Mouse (Mus musculus): ENCODE measurements around the gene Ppfia2. TPM values are rescaled to one million over a fixed set of nuclear protein-coding genes. Genes with fewer than 3 reads are reported as not detected.

Ppfia2 gene
- polyA plus RNA-seq (2011; ENCODE audit: insufficient read depth, insufficient read length, low replicate concordance, missing spikeins) = 0.79 and 0.87 TPM in 2 replicates

DNA sequence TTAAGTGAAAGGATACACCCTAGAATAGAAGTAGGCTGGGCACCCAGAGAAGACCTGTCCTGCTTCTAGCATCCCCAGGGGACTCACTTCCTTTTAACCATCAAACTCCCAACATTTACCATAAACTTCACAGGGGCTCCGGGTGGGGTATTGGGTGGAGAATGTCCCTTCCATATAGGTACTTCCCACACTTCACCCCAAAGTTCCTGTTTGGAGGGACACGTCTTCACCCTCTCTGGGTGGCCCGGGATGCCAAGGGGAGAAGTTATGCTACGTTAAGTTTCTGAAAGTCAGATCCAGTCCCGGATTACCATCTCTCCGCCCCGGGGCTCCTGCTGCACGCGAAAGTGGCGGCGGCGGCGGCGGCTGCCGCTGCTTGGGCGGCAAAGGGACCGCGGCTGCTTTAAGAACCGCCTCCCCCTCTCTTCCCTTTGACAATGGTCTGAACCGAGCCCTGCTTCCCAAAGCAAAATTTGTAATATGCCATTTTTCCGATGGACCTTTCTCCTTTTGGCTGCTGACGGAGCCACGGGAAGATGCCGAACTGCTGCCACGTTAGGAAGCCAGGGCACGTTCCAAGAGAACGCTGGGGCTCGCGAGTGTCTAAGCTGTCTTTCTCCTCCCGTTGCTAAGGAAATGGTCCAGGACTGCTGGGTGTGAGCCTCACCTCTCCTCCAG lies at the start of gene Ppfia2:
Ppfia2 (plus strand) TSS at position 485 of the 678 bp plus-strand sequence.
- Histone ChIP-seq H3K27ac (ENCODE audit: control insufficient read depth, insufficient read depth, low read depth, low read length, poor library complexity) (no peak within 1 kb of the TSS), H3K4me3 (replicated peaks; ENCODE audit: control insufficient read depth, low read depth, low read length) (peak within 1 kb of the TSS; percentile 27), H3K4me1 (ENCODE audit: control insufficient read depth, insufficient read depth, low read length) (no peaks in the 10 kb centered on the region)
- TF ChIP-seq CTCF (IDR thresholded peaks at IDR 0.05; ENCODE audit: control insufficient read depth, insufficient read depth, low read length) (no peak), POLR2A (IDR thresholded peaks at IDR 0.05; ENCODE audit: borderline replicate concordance, control insufficient read depth, low read depth, low read length) (no peak)
- 1% methylated on average over 30 of the region's 30 CpGs for WGBS

DNA sequence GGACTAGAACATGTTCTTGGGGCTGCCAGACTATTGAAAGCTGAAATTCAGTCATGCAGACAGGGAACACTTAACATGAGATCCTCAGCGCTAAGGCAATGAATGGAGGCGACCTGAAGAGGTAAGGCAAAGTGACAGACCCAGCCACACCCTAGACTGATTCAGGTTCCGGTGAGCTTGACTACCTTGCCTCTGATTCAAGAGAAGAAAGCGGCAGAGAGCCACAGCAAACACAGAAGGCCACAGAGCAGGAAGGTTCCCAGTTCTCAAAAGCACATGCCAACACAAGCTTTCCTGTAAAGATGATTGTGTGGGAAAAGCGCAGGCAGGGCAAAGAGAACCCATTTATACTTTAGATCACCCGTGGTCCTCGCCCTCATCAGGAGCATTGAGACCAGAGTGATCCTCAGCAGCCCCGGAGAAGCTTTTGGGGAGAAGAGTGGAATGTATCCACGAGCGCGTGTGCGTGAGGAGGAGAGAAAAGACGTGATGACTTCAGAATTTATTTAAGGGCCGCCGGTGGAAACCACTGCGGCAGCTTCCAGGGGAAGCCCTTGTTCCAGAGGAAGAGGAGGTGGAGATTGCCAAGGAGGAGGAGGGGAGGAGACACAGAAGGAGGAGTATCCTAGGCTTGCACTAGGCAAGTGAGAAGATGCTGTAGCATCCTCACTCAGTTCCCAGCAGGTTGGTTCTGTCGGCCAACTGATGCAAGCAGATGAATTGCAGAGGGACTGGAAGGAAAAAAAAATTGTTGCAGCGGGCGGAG lies 1.0 kb upstream of the Ppfia2 start:
- no peaks in the 10 kb centered on the region for H3K4me1 ChIP-seq (ENCODE audit: control insufficient read depth, insufficient read depth, low read length)
- TF ChIP-seq CTCF (IDR thresholded peaks at IDR 0.05; ENCODE audit: control insufficient read depth, insufficient read depth, low read length) (no peak), POLR2A (IDR thresholded peaks at IDR 0.05; ENCODE audit: borderline replicate concordance, control insufficient read depth, low read depth, low read length) (no peak)
- no peak overlapping the region for H3K27ac ChIP-seq (ENCODE audit: control insufficient read depth, insufficient read depth, low read depth, low read length, poor library complexity)
- no peak overlapping the region for H3K4me3 ChIP-seq (replicated peaks; ENCODE audit: control insufficient read depth, low read depth, low read length)
- 6% methylated on average over 19 of the region's 19 CpGs for WGBS

DNA sequence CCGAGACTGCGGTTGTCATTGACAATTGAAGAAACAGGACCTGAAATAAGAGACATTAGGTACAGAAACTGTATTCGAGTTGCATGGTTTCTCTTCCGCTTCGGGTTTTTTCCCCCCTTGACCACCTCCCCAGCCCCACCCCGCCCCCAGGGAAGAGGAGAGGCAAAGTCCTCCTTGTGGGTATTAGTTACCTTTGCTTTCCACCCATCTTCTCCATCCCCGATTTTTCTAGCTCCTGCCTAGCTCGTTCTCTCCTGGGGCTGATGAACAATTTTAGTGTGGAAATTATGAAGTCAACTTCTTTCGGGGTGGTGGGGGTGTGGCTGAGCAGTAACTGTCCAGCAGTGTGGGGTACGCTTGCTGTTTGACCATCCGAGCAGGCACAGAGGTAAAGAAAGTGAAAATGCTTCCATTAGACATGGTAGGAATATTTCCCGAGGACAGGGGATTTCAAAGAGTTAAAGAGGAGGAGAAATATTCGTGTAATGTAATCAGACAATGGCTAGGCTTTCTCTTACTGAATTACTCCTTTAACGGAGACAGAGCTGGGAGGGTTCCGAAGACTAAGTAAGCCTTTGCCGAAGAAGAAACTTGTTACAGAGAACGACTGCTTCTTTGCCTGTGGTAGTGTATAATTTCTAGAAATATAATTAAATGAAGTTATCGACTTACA lies 530 bp downstream of the Ppfia2 start:
- no peak overlapping the region for H3K27ac ChIP-seq (ENCODE audit: control insufficient read depth, insufficient read depth, low read depth, low read length, poor library complexity)
- no peak for TF ChIP-seq POLR2A (IDR thresholded peaks at IDR 0.05; ENCODE audit: borderline replicate concordance, control insufficient read depth, low read depth, low read length)
- no peak for TF ChIP-seq CTCF (IDR thresholded peaks at IDR 0.05; ENCODE audit: control insufficient read depth, insufficient read depth, low read length)
- H3K4me3 ChIP-seq (replicated peaks; ENCODE audit: control insufficient read depth, low read depth, low read length) = peak overlapping the region; percentile 27
- 15% methylated on average over 18 of the region's 18 CpGs for WGBS
- no peaks in the 10 kb centered on the region for H3K4me1 ChIP-seq (ENCODE audit: control insufficient read depth, insufficient read depth, low read length)

DNA sequence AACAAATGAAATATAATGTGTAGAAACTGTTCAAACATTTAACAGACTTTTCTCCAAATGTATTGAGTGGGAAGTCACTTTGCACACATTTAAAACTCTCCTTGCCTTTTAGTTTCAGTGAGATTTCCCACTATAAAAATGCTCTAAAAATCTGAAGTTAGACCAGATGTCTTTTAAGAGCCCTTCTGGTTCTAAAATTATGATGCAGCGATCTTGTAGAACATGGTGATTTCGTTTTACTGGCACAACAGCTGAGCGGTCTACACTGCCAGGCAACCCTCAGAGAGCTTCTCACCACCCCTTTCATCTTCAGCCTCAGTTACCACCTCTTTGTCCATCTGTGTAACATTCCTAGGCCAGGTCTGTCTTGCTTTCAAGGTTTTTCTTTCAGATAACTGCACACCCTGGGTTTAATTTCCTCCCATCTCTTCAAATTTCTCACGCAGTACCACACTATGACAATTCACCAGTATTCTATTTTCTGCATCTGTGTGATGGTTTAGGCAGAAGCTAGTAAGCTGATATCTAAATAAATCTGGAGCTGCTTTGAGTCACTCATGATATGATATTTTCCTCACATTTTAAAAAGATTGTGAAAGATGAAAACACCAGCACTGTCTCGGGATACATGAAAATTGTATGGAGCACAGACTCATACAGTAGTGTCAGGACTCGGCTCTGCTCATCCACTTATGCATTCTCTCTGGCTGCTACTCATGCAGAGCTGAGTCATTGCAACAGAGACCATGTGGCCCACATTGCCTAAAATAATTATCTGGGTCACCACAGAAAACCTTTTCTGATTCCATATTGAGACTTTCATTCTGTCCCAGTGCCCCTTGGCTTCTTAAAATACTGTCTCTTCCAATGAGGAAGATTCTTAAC lies 39.4 kb downstream of the Ppfia2 start:
- Histone ChIP-seq H3K27ac (ENCODE audit: control insufficient read depth, insufficient read depth, low read depth, low read length, poor library complexity) (no peak overlapping the region), H3K4me1 (ENCODE audit: control insufficient read depth, insufficient read depth, low read length) (no peaks in the 10 kb centered on the region), H3K4me3 (replicated peaks; ENCODE audit: control insufficient read depth, low read depth, low read length) (no peak overlapping the region)
- no peak for TF ChIP-seq CTCF (IDR thresholded peaks at IDR 0.05; ENCODE audit: control insufficient read depth, insufficient read depth, low read length)
- no peak for TF ChIP-seq POLR2A (IDR thresholded peaks at IDR 0.05; ENCODE audit: borderline replicate concordance, control insufficient read depth, low read depth, low read length)
- 81% methylated on average over 6 of the region's 6 CpGs for WGBS

DNA sequence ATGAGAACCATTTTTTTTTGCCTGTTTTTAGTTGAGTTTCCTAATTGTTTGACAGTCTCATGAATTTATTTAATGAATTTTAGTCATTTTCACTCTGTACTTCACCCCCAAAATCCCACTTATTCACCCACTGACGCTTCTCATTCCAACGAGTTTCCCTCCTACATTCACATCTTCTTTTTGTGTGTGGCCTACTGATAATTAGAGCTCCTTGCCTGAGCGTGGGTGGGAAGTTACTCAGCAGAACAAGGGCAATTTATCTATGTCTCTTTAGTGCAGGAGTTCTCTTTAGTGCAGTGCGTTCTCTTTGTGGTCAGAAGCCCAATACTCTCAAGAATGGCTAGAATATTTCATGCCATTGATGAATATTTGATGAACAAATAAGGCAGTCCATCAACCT lies 95.9 kb downstream of the Ppfia2 start:
- 51% methylated on average over 4 of the region's 4 CpGs for WGBS
- H3K27ac ChIP-seq (ENCODE audit: control insufficient read depth, insufficient read depth, low read depth, low read length, poor library complexity) = no peak overlapping the region
- no peaks in the 10 kb centered on the region for H3K4me1 ChIP-seq (ENCODE audit: control insufficient read depth, insufficient read depth, low read length)
- no peak overlapping the region for H3K4me3 ChIP-seq (replicated peaks; ENCODE audit: control insufficient read depth, low read depth, low read length)
- TF ChIP-seq POLR2A (IDR thresholded peaks at IDR 0.05; ENCODE audit: borderline replicate concordance, control insufficient read depth, low read depth, low read length) (no peak), CTCF (IDR thresholded peaks at IDR 0.05; ENCODE audit: control insufficient read depth, insufficient read depth, low read length) (no peak)

DNA sequence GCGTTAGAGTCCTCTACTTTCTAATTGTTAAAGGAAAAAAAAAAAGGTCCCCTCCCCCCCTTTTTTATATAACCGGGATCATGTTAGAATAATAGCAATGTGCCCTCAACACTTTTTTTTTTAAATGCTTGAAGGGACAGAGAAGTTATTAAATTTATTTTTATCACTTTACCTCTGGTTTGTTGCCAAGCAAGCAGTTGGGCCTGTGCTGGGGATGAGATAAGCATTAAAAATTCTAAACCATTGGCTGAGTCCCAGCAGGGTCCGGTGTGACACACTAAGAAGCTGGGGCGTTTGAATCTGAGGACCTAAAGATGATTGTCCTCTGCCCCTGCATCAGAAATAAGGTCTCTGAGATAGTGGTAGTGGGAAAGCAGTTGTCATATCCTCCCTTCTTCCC lies 114.9 kb downstream of the Ppfia2 start:
- no peak overlapping the region for H3K4me3 ChIP-seq (replicated peaks; ENCODE audit: control insufficient read depth, low read depth, low read length)
- WGBS = 58% methylated on average over 4 of the region's 4 CpGs
- H3K27ac ChIP-seq (ENCODE audit: control insufficient read depth, insufficient read depth, low read depth, low read length, poor library complexity) = no peak overlapping the region
- H3K4me1 ChIP-seq (ENCODE audit: control insufficient read depth, insufficient read depth, low read length) = no peaks in the 10 kb centered on the region
- TF ChIP-seq POLR2A (IDR thresholded peaks at IDR 0.05; ENCODE audit: borderline replicate concordance, control insufficient read depth, low read depth, low read length) (no peak), CTCF (IDR thresholded peaks at IDR 0.05; ENCODE audit: control insufficient read depth, insufficient read depth, low read length) (no peak)

DNA sequence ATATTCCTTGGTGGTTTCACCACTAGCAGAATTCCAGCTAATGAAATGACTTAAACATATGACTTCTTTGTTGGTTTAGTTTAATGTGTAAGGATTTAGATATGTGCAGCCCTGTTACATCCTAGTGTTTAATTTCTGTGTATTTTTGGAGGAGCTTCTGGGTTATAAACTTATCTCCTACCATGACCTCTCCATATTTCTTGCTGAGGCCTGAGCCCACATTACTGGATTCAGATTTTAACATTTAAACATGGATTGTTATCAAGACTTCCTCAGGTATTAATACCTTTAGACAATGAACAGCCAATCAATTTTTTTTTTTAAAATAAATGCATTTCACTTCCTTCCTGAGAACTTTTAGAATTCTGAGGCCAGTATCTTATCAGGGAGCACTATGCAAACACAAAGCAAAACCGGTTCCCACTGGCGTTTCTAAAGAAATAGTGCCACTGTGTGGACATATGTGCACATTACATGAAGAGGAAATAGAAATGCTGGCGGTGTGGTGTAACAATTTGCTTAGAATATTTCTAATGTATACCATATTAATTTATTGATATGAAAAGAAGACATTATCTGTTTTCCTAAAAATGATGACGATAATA lies 115.4 kb downstream of the Ppfia2 start:
- TF ChIP-seq CTCF (IDR thresholded peaks at IDR 0.05; ENCODE audit: control insufficient read depth, insufficient read depth, low read length) = no peak
- TF ChIP-seq POLR2A (IDR thresholded peaks at IDR 0.05; ENCODE audit: borderline replicate concordance, control insufficient read depth, low read depth, low read length) = no peak
- 3% methylated on average over 4 of the region's 4 CpGs for WGBS
- Histone ChIP-seq H3K4me3 (replicated peaks; ENCODE audit: control insufficient read depth, low read depth, low read length) (no peak overlapping the region), H3K27ac (ENCODE audit: control insufficient read depth, insufficient read depth, low read depth, low read length, poor library complexity) (no peak overlapping the region), H3K4me1 (ENCODE audit: control insufficient read depth, insufficient read depth, low read length) (no peaks in the 10 kb centered on the region)
